Mouse (Mus musculus) cortical plate, adult 2 months (tissue): ENCODE data around the gene Ralgps2.

Source experiments
- CTCF ChIP-seq: fragments of 200-500 bp; IDR thresholded peaks from 2 replicates; pipeline ENCODE4 v1.5.1; 2011; ENCODE audit warnings: mild to moderate bottlenecking, control low read depth, low read length; ENCODE audit not compliant: insufficient read depth; ENCODE audit errors: extremely low read depth
- POLR2A ChIP-seq: fragments of 200-500 bp; IDR thresholded peaks from 2 replicates; pipeline ENCODE4 v1.6.1; 2011; ENCODE audit warnings: mild to moderate bottlenecking, low read length, control low read depth; ENCODE audit not compliant: insufficient read depth; ENCODE audit errors: extremely low read depth

DNA sequence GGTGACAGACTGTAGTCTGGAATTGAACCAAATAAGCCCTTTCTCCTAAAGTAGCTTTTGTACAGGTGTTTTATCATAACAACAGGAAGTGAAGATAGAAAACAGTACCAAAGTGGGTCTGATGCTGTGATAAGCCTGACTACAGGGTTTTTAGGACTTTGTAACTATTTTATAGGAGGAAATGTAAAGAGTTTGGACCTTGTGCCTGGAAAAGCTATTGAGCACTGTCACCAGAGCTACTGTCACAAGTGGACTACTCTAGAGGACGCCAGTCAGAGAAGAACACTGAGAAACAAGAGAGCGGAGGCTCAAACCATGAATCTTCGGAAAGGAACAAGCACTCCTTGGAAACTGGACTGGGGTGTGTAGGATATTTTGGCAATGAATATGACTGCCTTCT lies 35.5 kb downstream of the Ralgps2 start:
- no peak for TF ChIP-seq POLR2A
- no peak for TF ChIP-seq CTCF
